Comparison of ENCODE assay signal across 8 mouse cellular contexts in the genomic region with DNA sequence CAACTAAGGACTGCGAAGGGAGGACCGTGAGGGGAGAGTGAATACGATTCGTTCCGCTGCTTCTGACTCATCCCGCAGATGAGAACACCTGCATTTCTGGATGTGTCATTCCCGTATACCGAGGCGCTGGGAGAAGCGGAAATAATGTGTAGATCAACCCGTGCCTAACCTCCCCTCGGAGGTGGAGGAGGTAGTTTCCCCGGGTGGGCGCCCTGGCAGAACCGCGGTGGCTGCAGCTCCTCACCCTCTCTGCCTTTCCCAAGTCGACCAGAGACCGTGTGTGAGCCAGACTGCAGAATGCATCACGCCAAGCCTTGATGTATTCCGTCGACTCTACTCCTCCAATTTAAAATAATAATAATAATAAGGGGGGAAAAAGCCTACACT. TPM values are rescaled to one million over a fixed set of nuclear protein-coding genes. Genes with fewer than 3 reads are reported as not detected.
DNase-seq lines count a peak whose midpoint lies in the region; ATAC-seq and TF ChIP-seq lines count a peak whose summit lies in the region.

No protein-coding gene starts in this region.

- DNase-seq in ovary, postnatal 36 days (ENCODE audit: low spot score), result peak; percentile 5
- DNase-seq in ovary, adult 18-20 months (ENCODE audit: low spot score), result no peak
- peak; percentile 60 for DNase-seq in hindbrain, embryonic 11.5 days (ENCODE audit: low spot score)
- peak; percentile 49 to 61 for DNase-seq in layer of hippocampus, postnatal 36 days
- peak; percentile 94 for DNase-seq in midbrain, embryonic 11.5 days (ENCODE audit: low spot score, missing footprints)
- DNase-seq in stomach, postnatal 0 days (ENCODE audit: low spot score), result peak; percentile 27
- no peak for DNase-seq in natural killer cell, adult 2 months (ENCODE audit: low spot score in 2 of 2)

- no peaks in the 10 kb centered on the region for H3K36me3 ChIP-seq in embryonic facial prominence, embryonic 13.5 days
- H3K36me3 ChIP-seq in hindbrain, embryonic 11.5 days (ENCODE audit: control insufficient read depth, insufficient read depth, low read length), result no peaks in the 10 kb centered on the region
- H3K36me3 ChIP-seq in midbrain, embryonic 11.5 days (ENCODE audit: control insufficient read depth, insufficient read depth, low read length), result no peaks in the 10 kb centered on the region
- H3K36me3 ChIP-seq in stomach, postnatal 0 days (ENCODE audit: control insufficient read depth, insufficient read depth, low read length), result no peaks in the 10 kb centered on the region

- H3K4me3 ChIP-seq in embryonic facial prominence, embryonic 13.5 days, result peak overlapping the region; percentile 61
- H3K4me3 ChIP-seq in hindbrain, embryonic 11.5 days (ENCODE audit: low read depth, low read length), result peak overlapping the region; percentile 58
- peak overlapping the region; percentile 53 for H3K4me3 ChIP-seq in midbrain, embryonic 11.5 days (ENCODE audit: low read depth, low read length)
- peak overlapping the region; percentile 50 for H3K4me3 ChIP-seq in stomach, postnatal 0 days (ENCODE audit: low read depth, low read length)

- no peak for ATAC-seq in embryonic facial prominence, embryonic 13.5 days (ENCODE audit: insufficient number of reproducible peaks, insufficient read depth, low FRiP score, low TSS enrichment, low read depth)
- no peak for ATAC-seq in hindbrain, embryonic 11.5 days (ENCODE audit: low FRiP score)
- no peak for ATAC-seq in midbrain, embryonic 11.5 days (ENCODE audit: low FRiP score)
- ATAC-seq in stomach, postnatal 0 days (ENCODE audit: low FRiP score, low TSS enrichment), result no peak

- H3K9me3 ChIP-seq in embryonic facial prominence, embryonic 13.5 days, result no peaks in the 10 kb centered on the region
- no peaks in the 10 kb centered on the region for H3K9me3 ChIP-seq in hindbrain, embryonic 11.5 days (ENCODE audit: control insufficient read depth, low read length)
- H3K9me3 ChIP-seq in midbrain, embryonic 11.5 days (ENCODE audit: control insufficient read depth, low read length), result no peaks in the 10 kb centered on the region
- no peaks in the 10 kb centered on the region for H3K9me3 ChIP-seq in stomach, postnatal 0 days (ENCODE audit: control insufficient read depth, low read length)

- H3K27ac ChIP-seq in embryonic facial prominence, embryonic 13.5 days, result peak overlapping the region; percentile 45
- no peak overlapping the region for H3K27ac ChIP-seq in hindbrain, embryonic 11.5 days (ENCODE audit: low read depth, low read length)
- no peak overlapping the region for H3K27ac ChIP-seq in midbrain, embryonic 11.5 days (ENCODE audit: low read depth, low read length)
- H3K27ac ChIP-seq in stomach, postnatal 0 days (replicated peaks), result no peak overlapping the region

- H3K9ac ChIP-seq in embryonic facial prominence, embryonic 13.5 days, result peak overlapping the region; percentile 72
- H3K9ac ChIP-seq in hindbrain, embryonic 11.5 days (ENCODE audit: low read depth, low read length), result no peak overlapping the region; the same call in 1 of the 2 replicates
- peak overlapping the region; percentile 44; the same call in 1 of the 2 replicates for H3K9ac ChIP-seq in midbrain, embryonic 11.5 days (ENCODE audit: low read length)
- no peak overlapping the region for H3K9ac ChIP-seq in stomach, postnatal 0 days (ENCODE audit: low read length)

- H3K4me2 ChIP-seq in embryonic facial prominence, embryonic 13.5 days, result peak overlapping the region; percentile 91
- peak overlapping the region; percentile 86 for H3K4me2 ChIP-seq in hindbrain, embryonic 11.5 days (replicated peaks; ENCODE audit: low read depth, low read length)
- H3K4me2 ChIP-seq in midbrain, embryonic 11.5 days, result peak overlapping the region; percentile 88
- H3K4me2 ChIP-seq in stomach, postnatal 0 days (replicated peaks; ENCODE audit: low read depth), result peak overlapping the region; percentile 80

- no peak for TF ChIP-seq EP300 in stomach, postnatal 0 days (optimal IDR thresholded peaks at IDR 0.05)

- under 1% methylated on average over 21 of the region's 21 CpGs for WGBS in embryonic facial prominence, embryonic 13.5 days
- WGBS in hindbrain, embryonic 11.5 days, result 0% methylated on average over 21 of the region's 21 CpGs
- WGBS in midbrain, embryonic 11.5 days, result under 1% methylated on average over 21 of the region's 21 CpGs
- WGBS in stomach, postnatal 0 days, result under 1% methylated on average over 21 of the region's 21 CpGs

- no peak for TF ChIP-seq CTCF in stomach, postnatal 0 days (IDR thresholded peaks at IDR 0.05; ENCODE audit: low read depth)

- peaks cover 30% of the 10 kb centered on the region for H3K4me1 ChIP-seq in embryonic facial prominence, embryonic 13.5 days
- H3K4me1 ChIP-seq in hindbrain, embryonic 11.5 days (replicated peaks; ENCODE audit: control insufficient read depth, insufficient read depth, low read length), result peaks cover 3% of the 10 kb centered on the region; the same call in 1 of the 2 replicates
- H3K4me1 ChIP-seq in midbrain, embryonic 11.5 days (ENCODE audit: control insufficient read depth, insufficient read depth, low read length), result peaks cover 7% of the 10 kb centered on the region; the same call in 1 of the 2 replicates
- 0 out of 2 replicates have a peak, but pooled peaks cover 2% of the 10 kb centered on the region for H3K4me1 ChIP-seq in stomach, postnatal 0 days (replicated peaks; ENCODE audit: control insufficient read depth, insufficient read depth)

- H3K27me3 ChIP-seq in embryonic facial prominence, embryonic 13.5 days, result peaks cover 31% of the 10 kb centered on the region
- H3K27me3 ChIP-seq in hindbrain, embryonic 11.5 days (ENCODE audit: control insufficient read depth, insufficient read depth, low read length), result peaks cover 21% of the 10 kb centered on the region
- H3K27me3 ChIP-seq in midbrain, embryonic 11.5 days (ENCODE audit: control insufficient read depth, insufficient read depth, low read length), result peaks cover 26% of the 10 kb centered on the region
- peaks cover 16% of the 10 kb centered on the region; the same call in 1 of the 2 replicates for H3K27me3 ChIP-seq in stomach, postnatal 0 days (ENCODE audit: control insufficient read depth, insufficient read depth, low read length)

RNA-seq across cellular contexts. Expression of a gene that starts 0.9 kb away (rescaled TPM):
- 7.4 and 10.3 TPM in 2 replicates for polyA plus RNA-seq in embryonic facial prominence, embryonic 13.5 days (2015; fragmentation: Nextera tagmentation; extraction: Ambion mirVana)
- 6.1 and 9.2 TPM in 2 replicates for polyA plus RNA-seq in hindbrain, embryonic 11.5 days (2014; fragmentation: Nextera tagmentation; extraction: Ambion mirVana)
- 10 to 100 TPM; 41.5 to 44.8 TPM for total RNA-seq in layer of hippocampus, postnatal 36 days (2021)
- 3.3 and 4.3 TPM in 2 replicates for polyA plus RNA-seq in midbrain, embryonic 11.5 days (2014; fragmentation: Nextera tagmentation; extraction: Ambion mirVana)
- 2.4 and 2.5 TPM in 2 replicates for polyA plus RNA-seq in stomach, postnatal 0 days (2015; fragmentation: Nextera tagmentation; extraction: Ambion mirVana)

Comparison
In these comparisons a context has a peak if more than half of its experiments do, and no peak if none do; other contexts are left out.
1. DNase-seq: peak in ovary, postnatal 36 days (single experiment), hindbrain, embryonic 11.5 days (single experiment), layer of hippocampus, postnatal 36 days (2 of 2), midbrain, embryonic 11.5 days (single experiment) and stomach, postnatal 0 days (single experiment); none in ovary, adult 18-20 months (single experiment) and natural killer cell, adult 2 months (0 of 2).
2. H3K9ac ChIP-seq: peak in embryonic facial prominence, embryonic 13.5 days (single experiment) and midbrain, embryonic 11.5 days (single experiment); none in hindbrain, embryonic 11.5 days (single experiment) and stomach, postnatal 0 days (single experiment).
3. Peak in every context shown above with its lines, with median percentiles within 50 percentile points of each other: H3K4me2 ChIP-seq and H3K4me3 ChIP-seq.